Mouse (Mus musculus) brain, embryonic 14.5 days (tissue): ENCODE measurements around the gene Lca5.

Experiments
- CTCF ChIP-seq: fragments of 200-500 bp; IDR thresholded peaks from 2 replicates; pipeline ENCODE4 v1.5.1; 2012; ENCODE audit warnings: inconsistent platforms, mild to moderate bottlenecking, moderate library complexity, borderline replicate concordance; ENCODE audit not compliant: insufficient read depth, insufficient read length; ENCODE audit errors: extremely low read depth
- POLR2A ChIP-seq: fragments of 200-500 bp; IDR thresholded peaks from 2 replicates; pipeline ENCODE4 v1.6.1; 2012; ENCODE audit warnings: mild to moderate bottlenecking, inconsistent platforms, borderline replicate concordance; ENCODE audit not compliant: poor library complexity, insufficient read depth, insufficient read length, severe bottlenecking; ENCODE audit errors: extremely low read depth

DNA sequence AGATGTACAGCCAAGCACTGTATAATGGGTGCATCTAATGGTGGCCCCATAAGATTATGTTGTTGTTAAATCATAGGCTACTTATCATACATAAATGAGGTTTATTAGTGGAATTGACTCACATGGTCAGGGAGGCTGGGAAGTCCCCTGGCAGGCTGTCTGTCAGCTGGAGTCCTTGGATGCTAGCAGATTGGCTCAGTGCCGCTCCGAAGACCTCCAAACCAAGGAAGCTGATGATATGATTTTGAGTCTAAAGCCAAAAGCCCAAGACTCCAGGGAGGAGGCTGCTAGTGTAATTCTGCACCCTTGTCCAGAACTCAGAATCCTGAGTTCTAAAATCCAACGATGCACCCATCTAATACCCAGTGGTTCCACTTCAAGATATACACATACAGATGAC lies 45.0 kb upstream of the Lca5 start:
- no peak for TF ChIP-seq CTCF
- no peak for TF ChIP-seq POLR2A
